Mouse (Mus musculus) olfactory bulb, adult 2 months (tissue): ENCODE measurements around the gene Olfr97. TPM values are rescaled to one million over a fixed set of nuclear protein-coding genes. Genes with fewer than 3 reads are reported as not detected.
A peak's percentile ranks its signal among the peaks of the same experiment; 100 is the strongest.
"Not testable (repeated sequence)": the region's sequence is repeated elsewhere in the genome, so short reads cannot be mapped to it uniquely, and the experiment has no call there.

Experiments used
- H3K27ac ChIP-seq: fragments of 200-500 bp; 2 replicates; pipeline ENCODE4 v1.5.1; 2012; ENCODE audit warnings: low read depth, low read length; ENCODE audit not compliant: insufficient read depth
- H3K4me1 ChIP-seq: fragments of 200-500 bp; 2 replicates; pipeline ENCODE4 v1.6.1; 2012; ENCODE audit warnings: low read length; ENCODE audit not compliant: control insufficient read depth, insufficient read depth
- H3K4me3 ChIP-seq: fragments of 200-500 bp; 2 replicates; pipeline ENCODE4 v1.5.1; 2012; ENCODE audit warnings: mild to moderate bottlenecking, low read depth, low read length, moderate library complexity; ENCODE audit not compliant: insufficient read depth
- CTCF ChIP-seq: fragments of 200-500 bp; IDR thresholded peaks from 2 replicates; pipeline ENCODE4 v1.5.1; 2012; ENCODE audit warnings: low read depth, mild to moderate bottlenecking, low read length, moderate library complexity; ENCODE audit not compliant: insufficient read depth
- POLR2A ChIP-seq: fragments of 200-500 bp; IDR thresholded peaks from 2 replicates; pipeline ENCODE4 v1.6.1; 2012; ENCODE audit warnings: mild to moderate bottlenecking, low read depth, low read length, moderate library complexity; ENCODE audit not compliant: insufficient read depth
- WGBS: fragments of 180-500 bp; shearing (Covaris S2); methylation state at CpG from one replicate; pipeline ENCODE4 v1.1.7; 2018; 5-methylcytosine and 5-hydroxymethylcytosine counted together
- polyA plus RNA-seq: library from polyadenylated mRNA; stranded (reverse); fragments of >200 nt; gene quantifications from 2 replicates; pipeline ENCODE4 v1.2.4, GENCODE M21; 2012; ENCODE audit warnings: low replicate concordance; ENCODE audit not compliant: missing spikeins, insufficient read depth, insufficient read length

Gene Olfr97
- polyA plus RNA-seq = not detected in 2 replicates

- H3K4me3 ChIP-seq, H3K4me1 ChIP-seq, H3K27ac ChIP-seq: not testable (repeated sequence)
- 95% methylated on average over 2 of the region's 2 CpGs for WGBS
Observed at GRCm38 (mm10) chr17:37237230-37237629, at the start of gene Olfr97. Gene Olfr97 (minus strand): TSS chr17:37237330.

DNA sequence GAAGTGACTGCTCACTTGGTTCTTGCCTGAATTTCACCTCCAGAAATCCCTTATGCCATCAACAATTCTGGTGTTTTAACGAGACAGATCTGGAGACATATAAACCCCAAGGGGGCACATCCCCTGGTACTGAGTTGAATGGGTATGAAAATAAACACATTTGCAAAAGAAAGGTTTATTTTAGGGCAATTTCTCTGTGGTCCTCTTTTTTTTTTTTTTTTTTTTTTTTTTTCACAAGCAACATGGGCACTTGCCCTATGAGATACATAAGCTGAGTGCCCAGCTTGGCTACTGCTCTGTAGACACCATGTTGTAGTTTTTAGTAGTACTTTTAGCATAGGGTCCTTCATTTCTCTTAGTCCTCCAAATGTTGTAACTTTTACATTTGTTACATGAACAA is 46.2 kb upstream of the Olfr97 start, which contains the start of gene Olfr99:
Gene Olfr99 (minus strand): TSS at position 101 of the 400 bp plus-strand sequence.
- H3K4me3 ChIP-seq = no peak within 1 kb of the TSS
- H3K4me1 ChIP-seq = no peaks in the 10 kb centered on the region
- TF ChIP-seq POLR2A = no peak
- TF ChIP-seq CTCF = no peak
- no peak within 1 kb of the TSS for H3K27ac ChIP-seq
- WGBS = 69% methylated on average over 1 of the region's 1 CpGs

- no peak overlapping the region for H3K4me3 ChIP-seq
- 58% methylated on average over 1 of the region's 1 CpGs for WGBS
- no peak for TF ChIP-seq CTCF
- no peak for TF ChIP-seq POLR2A
- no peak overlapping the region for H3K27ac ChIP-seq
- H3K4me1 ChIP-seq = no peaks in the 10 kb centered on the region
Observed at GRCm38 (mm10) chr17:37280331-37280730, 43.2 kb upstream of the Olfr97 start.

DNA sequence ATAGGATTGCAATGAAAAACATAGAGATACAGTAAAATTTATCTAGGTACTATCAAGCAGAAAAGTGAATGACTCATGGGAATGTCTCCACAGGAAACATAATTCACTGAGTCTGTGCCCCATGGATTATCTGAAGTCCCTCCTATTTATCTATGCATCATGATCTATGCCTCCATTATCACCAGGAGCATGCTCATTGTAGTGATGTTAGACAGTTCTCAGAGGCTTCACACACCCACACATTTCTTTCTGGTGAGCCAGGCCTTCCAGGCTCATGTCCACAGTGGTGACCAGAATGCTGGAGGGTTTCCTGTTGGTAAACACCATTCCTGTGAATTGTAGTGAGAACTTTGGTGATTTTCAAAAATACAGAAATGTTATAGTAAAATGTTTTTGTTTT is 39.4 kb upstream of the Olfr97 start:
- TF ChIP-seq CTCF (no peak), POLR2A (no peak)

DNA sequence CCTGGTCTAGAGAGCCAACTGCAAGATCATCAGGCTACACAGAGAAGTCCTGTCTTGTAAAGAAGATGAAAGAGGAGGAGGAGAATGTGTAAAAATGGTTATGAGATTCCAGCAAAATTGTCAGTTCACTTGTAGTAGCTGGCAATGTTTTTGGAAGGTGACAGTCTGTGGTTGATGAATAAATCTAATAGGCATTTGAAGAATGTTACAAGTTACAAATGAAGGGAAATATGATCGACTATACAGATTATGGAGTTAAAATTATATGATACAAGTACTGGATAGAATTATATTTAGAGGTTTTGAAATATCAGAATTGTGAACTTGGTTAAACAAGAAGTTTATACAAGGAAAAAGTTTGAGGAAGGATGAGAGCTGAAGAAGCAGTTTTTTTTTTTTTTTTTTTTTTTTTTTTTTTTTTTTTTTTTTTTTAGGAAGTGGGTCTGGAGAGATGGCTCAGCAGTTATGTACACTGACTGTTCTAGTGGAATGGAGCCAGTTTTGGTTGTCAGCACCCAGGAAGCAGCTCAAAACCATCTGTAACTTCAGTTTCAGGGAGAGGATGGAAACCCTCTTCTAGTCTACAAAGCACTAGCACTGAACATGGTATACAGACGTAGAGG is 38.6 kb upstream of the Olfr97 start:
- WGBS = 80% methylated on average over 2 of the region's 2 CpGs
- Histone ChIP-seq H3K27ac (no peak overlapping the region), H3K4me1 (no peaks in the 10 kb centered on the region), H3K4me3 (no peak overlapping the region)
- TF ChIP-seq CTCF = no peak
- TF ChIP-seq POLR2A = no peak

More for the DNA sequence above, 39.4 kb upstream of the Olfr97 start:
- Histone ChIP-seq H3K4me1 (no peaks in the 10 kb centered on the region), H3K4me3 (no peak overlapping the region), H3K27ac (no peak overlapping the region)

GRCm38 (mm10) chr17:37270702-37271092 is 33.6 kb upstream of the Olfr97 start:
- H3K4me3 ChIP-seq = peak overlapping the region; percentile 71
- H3K27ac ChIP-seq = no peak overlapping the region
- WGBS = 72% methylated on average over 8 of the region's 8 CpGs
- TF ChIP-seq POLR2A = no peak
- no peak for TF ChIP-seq CTCF
- H3K4me1 ChIP-seq = no peaks in the 10 kb centered on the region

GRCm38 (mm10) chr17:37270058-37270701 is 33.0 kb upstream of the Olfr97 start, which contains the start of gene H2-M3:
Gene H2-M3 (plus strand): TSS chr17:37270220.
- no peaks in the 10 kb centered on the region for H3K4me1 ChIP-seq
- TF ChIP-seq CTCF = no peak
- TF ChIP-seq POLR2A = no peak
- no peak within 1 kb of the TSS for H3K27ac ChIP-seq
- WGBS = 3% methylated on average over 26 of the region's 26 CpGs
- peak within 1 kb of the TSS; percentile 71 for H3K4me3 ChIP-seq

- Histone ChIP-seq H3K4me3 (no peak within 1 kb of the TSS), H3K4me1 (no peaks in the 10 kb centered on the region), H3K27ac (no peak within 1 kb of the TSS)
- 57% methylated on average over 1 of the region's 1 CpGs for WGBS
- no peak for TF ChIP-seq CTCF
- TF ChIP-seq POLR2A = no peak
Observed at GRCm38 (mm10) chr17:37263626-37264025, 26.5 kb upstream of the Olfr97 start, which contains the start of gene Olfr98. Gene Olfr98 (minus strand): TSS chr17:37263749.

DNA sequence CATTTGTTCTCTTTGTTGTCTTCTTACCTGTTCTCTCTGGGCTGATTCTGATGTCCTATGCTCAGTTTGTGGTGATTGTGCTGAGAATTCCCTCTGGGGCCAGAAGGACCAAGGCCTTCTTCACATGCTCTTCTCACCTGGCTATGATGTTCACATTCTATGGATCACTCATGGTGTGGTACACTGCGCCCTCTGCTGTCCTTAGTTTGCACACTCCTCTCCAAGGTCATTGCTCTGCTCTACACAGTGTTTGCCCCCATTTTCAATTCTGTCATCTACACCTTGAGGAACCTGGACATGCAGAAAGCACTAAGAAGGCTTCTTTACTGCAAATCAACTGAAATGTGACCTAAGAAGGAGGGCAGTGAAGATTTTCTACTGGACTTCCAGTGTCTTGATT is 13.4 kb upstream of the Olfr97 start:
- Histone ChIP-seq H3K4me1 (no peaks in the 10 kb centered on the region), H3K27ac (no peak overlapping the region), H3K4me3 (no peak overlapping the region)
- WGBS = 0% methylated on average over 1 of the region's 1 CpGs
- TF ChIP-seq CTCF (no peak), POLR2A (no peak)
